Mouse (Mus musculus): ENCODE data around the gene Rasl12.

DNA sequence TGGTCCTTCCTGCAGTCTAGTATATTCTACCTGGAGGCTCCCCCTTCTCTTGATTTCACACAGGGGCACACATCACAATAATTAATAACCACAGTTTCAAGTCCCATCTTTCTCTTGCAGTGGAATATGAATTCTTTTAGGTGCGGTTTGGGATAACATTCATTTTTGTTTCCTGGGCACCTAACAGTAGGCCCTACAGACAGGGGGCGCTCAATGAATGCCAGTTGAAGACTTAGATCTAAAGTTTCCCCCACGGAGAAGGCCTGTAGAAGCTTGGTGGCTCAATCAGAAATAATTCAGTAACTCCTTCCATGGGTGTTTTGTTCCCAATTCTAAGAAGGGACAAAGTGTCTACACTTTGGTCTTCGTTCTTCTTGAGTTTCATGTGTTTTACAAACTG lies 25.9 kb upstream of the Rasl12 start:
- peak; percentile 68 for TF ChIP-seq CTCF (IDR thresholded peaks at IDR 0.05; ENCODE audit: low read depth)
- no peak for TF ChIP-seq EP300 (IDR thresholded peaks at IDR 0.05; ENCODE audit: low read depth)
